Mouse (Mus musculus): ENCODE measurements around the gene Olfr1417.

The Olfr1417 gene

DNA sequence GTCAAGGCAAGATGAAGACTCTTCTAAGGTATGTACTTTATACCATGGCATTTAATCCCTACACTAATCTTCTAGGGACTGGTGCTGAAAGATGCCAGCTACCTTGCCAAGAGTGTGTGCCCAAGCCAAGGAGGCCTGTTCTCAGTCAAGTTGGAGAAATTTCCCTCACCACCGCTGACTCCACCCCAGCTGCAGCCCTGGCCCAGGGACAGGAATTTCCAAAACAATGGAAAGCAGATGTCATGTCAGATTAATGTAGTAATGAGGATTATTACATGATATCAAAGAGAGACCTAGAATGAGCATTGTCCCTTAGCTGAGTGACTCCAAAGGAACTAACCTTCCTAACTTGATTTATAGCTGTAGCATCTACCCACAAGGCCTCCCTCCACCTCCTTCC is 28.2 kb downstream of the Olfr1417 start:
- no peak for DNase-seq (ENCODE audit: low spot score in 2 of 2)

DNA sequence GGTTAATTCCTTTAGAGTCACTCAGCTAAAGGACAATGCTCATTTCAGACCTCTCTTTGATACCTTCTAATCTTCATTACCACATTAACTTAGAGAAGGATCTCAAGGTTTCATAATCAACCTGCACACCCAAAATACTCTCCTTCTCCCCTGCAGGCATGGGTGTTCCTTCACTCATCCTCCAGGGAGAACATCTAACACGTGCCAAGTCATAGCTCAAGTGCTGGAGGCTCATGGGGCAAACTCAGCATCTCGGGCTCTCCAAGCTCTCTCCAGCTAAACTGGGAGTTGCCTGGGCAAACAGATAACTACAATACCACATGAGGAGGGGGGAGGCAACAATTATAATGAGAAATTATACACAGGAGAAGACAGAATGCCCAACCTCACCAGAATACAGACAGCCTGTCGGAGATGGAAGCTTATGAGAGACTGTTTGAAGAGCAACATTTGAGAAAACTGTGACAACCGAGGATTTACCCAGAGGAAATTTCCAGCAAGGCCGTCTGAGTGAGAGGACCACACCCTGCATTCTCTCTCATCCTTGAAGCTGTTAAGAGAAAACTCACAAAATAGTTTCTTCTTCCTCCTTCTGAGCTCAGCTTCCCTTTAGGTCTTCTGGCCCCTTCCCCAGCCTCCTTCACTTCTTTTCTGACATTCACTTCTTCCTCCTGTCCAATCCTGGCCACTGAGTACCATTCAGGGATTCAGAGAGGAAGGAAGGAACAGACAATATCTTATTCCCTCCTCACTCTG is 28.8 kb downstream of the Olfr1417 start:
- DNase-seq (ENCODE audit: low spot score in 2 of 2): no peak

DNA sequence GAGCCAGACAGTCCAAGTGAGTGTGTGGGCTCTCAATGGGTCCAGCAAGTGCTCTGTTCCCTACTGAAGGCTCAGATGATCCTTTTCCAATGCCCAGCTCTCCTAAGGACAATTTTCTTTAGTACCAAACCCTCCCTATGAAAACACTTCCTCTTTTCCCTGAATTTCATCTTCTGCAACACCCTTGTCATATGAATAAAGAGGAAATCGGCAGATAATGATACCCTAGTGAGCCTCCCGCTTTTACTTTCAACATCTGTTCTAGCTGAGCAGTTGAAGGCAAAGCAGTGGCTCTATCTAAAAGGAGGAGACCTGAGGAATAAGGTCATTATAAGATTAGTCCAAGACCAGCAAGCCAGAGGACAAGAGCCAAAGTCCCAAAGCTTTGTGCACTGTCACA is 30.6 kb downstream of the Olfr1417 start:
- DNase-seq (ENCODE audit: low spot score in 2 of 2): no peak

DNA sequence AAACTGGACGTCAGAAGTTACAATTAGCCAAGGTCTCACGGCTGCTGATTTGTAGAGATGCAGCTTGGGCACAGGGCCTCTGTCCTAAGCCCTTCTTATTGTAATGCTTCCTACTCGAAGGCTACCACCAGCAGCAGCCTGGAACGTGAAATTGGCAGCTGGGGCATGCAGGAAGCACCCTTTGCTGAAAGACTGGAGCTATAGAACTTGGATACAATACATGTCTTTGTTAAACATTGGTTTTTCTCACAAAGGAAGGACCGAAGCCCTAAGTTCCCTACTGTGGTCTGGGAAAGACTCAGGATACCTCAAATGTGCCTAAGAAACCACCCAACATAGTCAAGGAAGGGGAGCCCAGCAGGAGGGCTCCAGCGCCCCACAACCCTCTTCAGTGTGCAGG is 31.2 kb downstream of the Olfr1417 start:
- no peak for DNase-seq (ENCODE audit: low spot score in 2 of 2)

DNA sequence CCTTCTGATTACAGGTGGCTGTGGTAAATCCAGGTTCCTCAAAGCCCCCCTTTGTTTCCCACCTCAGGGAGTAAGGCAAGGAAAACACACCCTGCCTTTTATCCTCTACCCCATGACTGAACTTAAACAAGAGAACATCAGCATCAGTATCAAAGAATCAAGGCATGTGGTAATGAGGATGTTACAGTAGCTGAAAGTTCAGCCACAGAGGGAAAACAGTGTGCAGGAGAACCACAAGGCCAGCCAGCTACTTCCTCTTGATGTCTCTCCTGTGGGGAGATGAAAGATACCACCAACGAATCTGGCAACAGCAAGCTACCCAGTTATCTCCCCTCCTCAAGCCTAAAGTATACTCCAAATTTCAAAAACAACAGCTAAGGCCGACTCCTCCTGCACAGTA is 31.8 kb downstream of the Olfr1417 start:
- no peak for DNase-seq (ENCODE audit: low spot score in 2 of 2)

DNA sequence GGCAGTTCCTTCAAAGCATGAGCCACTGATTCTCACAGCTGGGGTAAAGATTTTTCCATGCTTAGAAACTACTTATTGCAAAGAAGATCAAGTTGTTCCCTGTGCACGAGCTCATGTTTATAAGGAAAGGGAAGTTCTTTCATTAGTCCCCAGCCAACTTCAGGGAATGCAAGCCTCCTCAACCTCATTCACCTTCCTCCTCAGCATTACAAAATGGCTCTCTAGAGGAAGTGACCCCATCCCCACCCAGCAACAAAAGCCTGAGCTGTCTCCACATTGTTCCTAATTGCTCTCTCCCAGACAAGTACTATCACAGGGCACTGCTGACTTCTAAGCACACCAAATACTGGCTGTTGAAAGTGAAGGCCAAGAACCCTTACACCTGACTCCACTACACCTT is 34.6 kb downstream of the Olfr1417 start:
- no peak for DNase-seq (ENCODE audit: low spot score in 2 of 2)

DNA sequence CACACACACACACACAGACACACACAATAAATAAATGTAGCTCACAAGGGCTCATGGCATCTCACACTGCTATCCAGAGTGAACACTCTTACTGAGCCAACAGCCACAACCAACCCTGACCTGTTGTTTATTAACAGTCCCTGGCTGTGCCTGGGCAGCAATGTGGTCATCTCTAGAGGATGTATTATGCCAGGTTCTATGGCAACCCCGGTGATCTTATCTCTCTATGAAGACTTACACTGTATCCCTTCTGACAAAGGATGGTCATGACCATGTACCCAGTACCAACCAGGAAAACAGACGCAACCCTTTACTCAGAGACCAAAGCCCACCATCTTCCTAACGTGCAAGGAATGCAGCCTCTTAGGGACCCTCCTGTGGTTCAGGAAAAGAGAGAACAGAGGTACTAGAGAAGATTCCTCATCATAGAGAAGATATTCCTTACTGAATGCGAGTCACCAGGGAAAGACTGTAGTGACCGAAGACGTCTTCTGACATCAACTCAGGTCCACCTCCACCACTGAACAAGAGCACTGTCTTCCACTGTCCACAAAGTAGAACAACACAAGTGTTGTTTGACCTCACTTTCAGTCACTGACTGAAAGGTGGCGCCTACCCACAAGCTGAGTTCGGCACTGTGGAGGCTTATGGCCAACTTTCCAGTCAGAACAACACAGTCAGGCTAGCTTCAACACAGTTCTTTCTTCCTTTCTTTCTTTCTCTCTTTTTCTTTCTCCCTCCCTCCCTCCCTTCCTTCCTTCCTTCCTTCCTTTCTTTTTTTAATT is 38.3 kb downstream of the Olfr1417 start:
- no peak for DNase-seq (ENCODE audit: low spot score in 2 of 2)

DNA sequence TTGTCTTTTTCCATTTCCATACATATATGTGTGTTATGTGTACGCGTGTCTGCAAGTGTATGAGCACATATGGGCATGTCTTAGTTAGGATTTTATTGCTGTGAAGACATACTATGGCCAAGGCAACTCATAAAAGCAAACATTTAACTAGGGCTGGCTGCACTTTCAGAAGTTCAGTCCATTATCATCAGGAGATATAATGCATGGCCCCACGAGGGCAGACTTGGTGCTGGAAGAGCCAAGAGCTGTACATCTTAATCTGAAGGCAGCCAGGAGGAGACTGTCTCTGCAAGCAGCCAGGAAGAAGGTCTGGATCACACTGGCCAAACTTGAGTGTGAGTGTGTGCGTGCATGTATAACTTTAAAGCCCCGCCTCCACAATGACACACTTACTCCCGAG is 44.6 kb downstream of the Olfr1417 start:
- DNase-seq (ENCODE audit: low spot score in 2 of 2): no peak

DNA sequence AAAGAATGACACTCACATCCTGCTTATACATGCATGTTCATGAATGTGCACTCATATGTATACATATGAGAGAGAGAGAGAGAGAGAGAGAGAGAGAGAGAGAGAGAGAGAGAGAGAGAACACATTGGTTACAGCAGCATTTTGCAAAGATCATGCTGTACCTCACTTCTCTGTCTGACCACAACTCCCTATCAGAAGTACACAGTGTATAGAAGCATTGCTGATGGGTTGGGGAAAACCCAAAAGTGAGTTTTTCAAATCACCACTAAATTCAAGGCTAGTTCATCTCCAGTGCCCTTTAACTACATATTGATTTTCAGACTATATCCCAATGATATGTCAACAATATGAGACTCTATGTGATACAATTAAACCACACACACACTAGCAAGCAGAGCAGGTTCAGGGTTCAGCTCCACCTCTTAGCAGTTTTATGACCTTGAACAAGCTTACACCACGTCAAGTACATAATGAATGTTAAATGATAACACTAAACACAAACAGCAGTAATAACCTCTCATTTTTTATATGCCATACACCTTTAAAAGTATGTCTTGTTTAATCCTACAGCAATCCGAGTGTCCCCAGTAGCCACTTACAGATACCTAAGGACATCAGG is 45.2 kb downstream of the Olfr1417 start:
- DNase-seq (ENCODE audit: low spot score in 2 of 2): no peak

DNA sequence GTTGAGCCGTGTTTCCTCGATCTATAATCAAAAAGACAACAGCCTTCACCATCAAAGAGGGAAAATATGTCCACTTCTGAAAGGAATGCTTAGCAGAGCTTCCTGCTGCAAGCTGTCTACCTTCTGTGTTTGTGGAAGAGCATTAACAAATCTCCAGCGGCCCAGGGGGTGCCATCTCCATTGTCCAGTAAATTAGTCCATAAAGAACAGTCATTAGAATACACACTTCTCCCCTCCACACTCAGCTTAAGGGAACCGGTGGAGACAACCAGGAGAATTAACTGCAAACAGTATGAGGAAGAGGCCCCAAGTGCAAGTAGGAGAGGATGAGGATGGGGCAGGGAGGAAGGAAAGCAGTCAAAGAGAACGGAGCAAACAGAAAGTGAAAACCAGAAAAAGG is 47.2 kb downstream of the Olfr1417 start:
- DNase-seq (ENCODE audit: low spot score in 2 of 2): no peak

DNA sequence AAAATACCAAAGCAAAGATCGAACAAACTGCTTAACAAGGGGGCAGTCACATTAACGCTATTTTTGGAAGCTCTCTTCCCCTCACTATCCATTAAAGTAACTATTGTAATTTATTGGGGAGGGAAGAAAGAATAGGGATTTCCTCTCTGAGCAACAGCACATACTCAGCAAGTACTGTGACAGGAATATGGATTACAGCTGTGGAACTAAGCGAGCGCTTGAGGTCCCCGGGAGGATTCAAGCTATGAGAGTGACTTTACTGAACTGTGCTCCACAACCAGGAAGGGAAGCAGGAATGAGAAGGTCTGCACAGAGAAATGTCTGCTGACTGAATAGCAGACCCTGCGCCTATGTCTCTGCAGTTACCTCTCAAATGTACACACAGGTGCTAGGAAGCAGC is 50.1 kb downstream of the Olfr1417 start:
- no peak for DNase-seq (ENCODE audit: low spot score in 2 of 2)

DNA sequence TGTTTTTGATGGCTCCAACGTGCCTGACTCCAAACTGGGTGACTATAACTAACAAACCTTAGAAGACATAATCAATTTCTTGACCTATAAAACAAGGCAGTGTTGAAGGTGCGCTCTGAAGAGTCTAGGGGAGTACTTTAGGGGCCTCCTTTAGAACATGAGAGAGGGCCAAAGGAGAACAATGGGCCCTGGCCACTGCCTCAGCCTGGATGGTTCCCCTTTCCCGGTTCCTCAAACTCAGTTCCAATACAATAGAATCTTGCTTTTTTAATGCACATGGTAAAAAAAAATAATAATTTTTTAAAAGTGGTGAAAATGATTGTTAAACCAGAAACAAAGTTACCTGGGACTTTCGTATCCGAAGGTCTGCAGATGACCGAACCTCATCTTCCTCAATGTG is 51.2 kb downstream of the Olfr1417 start:
- DNase-seq (ENCODE audit: low spot score in 2 of 2): no peak

DNA sequence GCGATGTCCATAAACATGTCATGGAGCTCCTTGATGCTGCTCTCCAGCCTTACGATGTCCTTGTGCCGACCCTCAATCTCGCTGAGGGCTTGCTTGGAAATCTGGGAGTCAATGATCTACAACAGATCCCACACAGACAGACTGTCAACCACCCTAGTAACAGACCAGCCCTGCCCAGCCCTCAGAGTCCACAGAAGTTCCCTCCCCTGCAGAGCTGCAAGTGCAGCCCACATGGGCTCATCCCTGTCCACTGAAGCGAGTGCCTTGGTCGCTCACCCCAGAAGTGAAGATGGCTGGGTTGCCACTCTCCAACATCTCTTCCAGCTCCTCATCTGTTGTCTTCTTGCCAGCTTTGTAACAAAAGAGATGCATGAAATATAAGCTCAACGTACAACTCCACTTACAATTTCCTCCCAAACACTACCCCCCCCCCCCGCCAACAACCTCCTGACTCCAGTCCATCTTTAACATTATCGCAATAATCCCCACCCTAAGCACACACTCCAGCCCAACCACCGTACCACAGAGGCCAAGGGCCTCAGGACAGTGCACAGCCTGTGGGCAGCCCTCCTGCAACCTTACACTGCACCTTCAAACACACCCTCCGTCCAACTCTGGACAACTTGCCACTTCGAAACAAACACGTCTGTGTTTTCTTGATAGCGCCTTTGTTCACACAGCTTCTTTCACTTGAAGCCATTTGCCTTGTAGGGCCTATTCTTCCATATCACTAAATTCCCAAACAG is 53.4 kb downstream of the Olfr1417 start:
- DNase-seq (ENCODE audit: low spot score in 2 of 2): no peak

DNA sequence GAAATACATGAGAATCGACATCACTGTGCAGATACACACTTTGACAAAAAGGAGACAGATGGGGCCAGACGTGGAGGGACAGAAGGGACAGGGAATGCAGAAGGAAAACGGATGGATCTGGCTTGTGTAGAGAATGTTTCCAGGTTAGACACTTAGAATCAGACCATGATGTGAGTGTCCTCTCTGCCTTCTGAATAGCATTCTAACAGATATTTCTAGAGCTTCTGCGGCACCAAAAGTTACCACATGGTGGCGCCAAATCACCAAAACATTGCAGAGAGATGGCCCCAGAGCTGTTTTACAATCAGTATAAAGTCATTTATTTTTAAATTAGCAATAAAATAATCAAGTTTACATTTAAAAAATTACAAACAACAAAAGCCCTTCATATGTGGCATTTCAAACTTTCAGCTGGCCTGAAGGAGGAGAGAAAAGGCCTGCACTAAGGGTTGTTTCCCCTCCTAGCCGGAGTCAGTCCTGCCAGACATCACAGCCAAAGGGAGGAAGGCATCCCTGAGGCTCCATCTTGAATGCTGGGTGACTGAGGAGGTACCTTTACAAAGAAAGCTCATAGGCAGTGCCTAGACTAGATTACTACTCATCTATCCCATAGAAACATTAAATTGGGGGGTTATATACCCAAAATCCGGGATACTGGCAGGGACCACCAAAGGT is 61.7 kb downstream of the Olfr1417 start:
- peak in 1 of 2 experiments; percentile 42 for DNase-seq (ENCODE audit: low spot score in 2 of 2)
